Mouse (Mus musculus): ENCODE data around the gene Myo16.

Myo16 gene

DNA sequence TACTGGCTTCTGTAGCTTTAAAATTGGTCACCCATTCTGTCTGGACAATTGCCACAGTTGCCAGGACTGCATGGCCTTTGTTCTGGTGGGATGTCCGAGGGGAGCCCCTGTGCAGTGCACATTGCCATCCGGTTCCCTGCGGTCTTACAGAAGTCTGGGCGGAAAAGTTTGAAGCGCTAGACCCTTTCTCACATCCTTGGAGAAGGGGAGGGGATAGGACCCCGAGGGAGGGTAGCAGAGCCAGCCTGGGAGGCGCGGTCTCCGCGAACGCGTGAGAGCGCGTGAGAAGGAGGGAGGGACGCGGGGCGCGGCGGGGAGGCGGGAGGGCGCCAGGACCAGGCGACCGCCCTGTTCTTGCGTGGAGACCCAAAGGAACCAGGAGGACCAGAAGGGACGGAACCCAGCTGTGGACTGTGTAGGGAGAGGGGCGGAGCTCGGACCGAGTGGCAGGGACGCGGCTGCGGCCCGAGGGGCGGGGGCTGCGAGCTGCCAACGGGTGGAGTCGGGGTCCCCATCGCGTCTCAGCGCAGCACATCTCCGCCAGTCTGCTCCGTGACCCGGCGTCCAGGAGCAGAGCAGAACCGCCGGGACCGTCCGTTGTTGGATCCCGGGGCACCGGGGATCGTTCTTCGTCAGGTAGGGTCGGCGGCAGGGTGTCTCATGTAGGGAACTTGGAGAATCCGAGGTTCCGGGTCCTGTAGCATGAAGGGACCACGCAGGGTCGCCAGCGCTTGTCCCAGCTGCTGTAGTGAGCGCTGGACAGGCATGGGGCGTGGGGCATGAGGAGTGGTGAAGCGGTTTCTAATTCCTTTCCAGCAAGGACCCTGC lies at the start of gene Myo16:
Gene Myo16, plus strand, starts transcription at position 301 of the 828 bp plus-strand sequence.
- no peak for DNase-seq (ENCODE audit: low spot score)

- DNase-seq (ENCODE audit: low spot score), result no peak
These were observed 45.0 kb upstream of the Myo16 start for GRCm38 (mm10) chr8:10108516-10109271.

GRCm38 (mm10) chr8:10122749-10123148 lies 31.0 kb upstream of the Myo16 start:
- DNase-seq (ENCODE audit: low spot score), result no peak

DNA sequence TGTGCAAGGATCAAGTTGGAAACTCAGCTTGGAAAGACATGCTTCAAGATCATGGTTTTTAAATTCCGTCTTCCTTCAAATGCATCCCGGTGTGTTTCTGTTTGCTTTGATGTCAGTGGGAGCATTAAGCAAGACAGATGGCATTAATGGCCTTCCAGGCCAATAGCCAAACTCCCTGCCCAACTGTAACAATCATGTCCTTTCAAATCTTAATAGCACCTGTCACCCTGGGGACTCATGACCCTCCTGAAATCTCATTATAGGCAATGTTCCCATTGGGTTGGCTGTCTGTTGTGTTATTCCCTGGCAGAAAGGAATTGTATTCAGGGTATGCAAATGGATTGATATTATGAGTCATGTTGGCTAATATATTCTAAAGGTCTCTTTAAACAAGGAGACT lies 30.3 kb upstream of the Myo16 start:
- DNase-seq (ENCODE audit: low spot score), result no peak

DNA sequence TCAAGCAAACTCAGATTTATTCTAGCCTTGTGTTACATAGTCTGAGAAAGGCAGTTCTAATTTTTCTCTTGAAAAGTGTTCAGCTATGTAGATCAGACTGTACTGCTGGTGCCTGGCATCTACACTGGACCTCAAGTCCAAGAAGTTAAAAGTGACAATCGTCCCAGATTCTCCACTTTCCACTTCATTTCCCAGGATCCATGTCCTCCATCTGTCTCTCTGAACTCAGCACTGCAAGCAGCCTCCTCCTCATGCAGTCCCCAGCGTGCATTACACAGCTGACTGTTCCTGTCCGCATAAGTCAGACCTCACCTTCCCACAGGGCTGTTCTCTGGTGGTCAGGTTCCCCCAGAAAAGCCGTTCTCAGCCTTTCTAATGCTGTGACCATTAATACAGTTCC lies 28.0 kb upstream of the Myo16 start:
- no peak for DNase-seq (ENCODE audit: low spot score)

GRCm38 (mm10) chr8:10130513-10131414 lies 22.9 kb upstream of the Myo16 start:
- DNase-seq (ENCODE audit: low spot score), result no peak

DNA sequence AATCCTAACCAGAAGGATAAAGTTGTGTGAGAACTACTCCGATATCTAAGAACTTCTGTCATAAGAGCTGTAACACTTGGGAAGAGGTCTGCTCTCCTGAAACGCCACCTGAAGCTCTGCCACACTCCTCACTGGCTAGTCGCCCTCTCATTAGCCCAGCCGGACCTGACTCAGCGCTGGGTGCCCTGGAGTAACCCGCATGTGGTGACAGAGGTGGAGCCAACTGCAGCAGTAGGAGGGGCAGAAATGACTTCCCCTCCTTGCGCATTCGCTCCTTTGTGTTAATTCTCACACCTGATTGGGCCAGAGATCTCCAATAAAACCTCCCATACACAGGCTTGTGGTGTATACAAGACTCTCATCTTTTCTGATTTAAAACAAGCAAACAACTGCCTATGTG lies 14.2 kb upstream of the Myo16 start:
- DNase-seq (ENCODE audit: low spot score), result no peak

- DNase-seq (ENCODE audit: low spot score), result no peak
These were observed 9.8 kb upstream of the Myo16 start for GRCm38 (mm10) chr8:10143961-10144360.

- no peak for DNase-seq (ENCODE audit: low spot score)
These were observed 1.9 kb upstream of the Myo16 start for GRCm38 (mm10) chr8:10151692-10152247.

- DNase-seq (ENCODE audit: low spot score), result no peak
These were observed 681 bp downstream of the Myo16 start for GRCm38 (mm10) chr8:10154439-10154745.

DNA sequence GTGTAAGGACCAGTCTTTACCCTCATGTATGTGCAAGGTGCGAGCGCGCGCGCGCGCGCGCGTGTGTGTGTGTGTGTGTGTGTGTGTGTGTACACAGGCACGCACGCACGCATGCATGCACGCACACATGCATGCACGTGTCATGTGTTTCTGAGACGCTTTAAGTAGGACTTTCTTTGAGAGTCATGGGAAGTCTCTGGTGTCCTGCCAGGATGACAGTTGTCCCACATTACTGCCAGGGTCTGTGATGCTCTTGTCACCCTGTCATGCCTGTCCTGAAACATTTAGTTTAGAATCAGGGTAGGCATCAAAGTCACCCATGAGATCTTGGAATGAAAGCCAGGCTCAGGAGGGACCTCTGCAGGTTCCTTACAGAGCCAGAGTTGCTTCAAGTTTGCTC lies 1.4 kb downstream of the Myo16 start:
- DNase-seq (ENCODE audit: low spot score), result no peak

DNA sequence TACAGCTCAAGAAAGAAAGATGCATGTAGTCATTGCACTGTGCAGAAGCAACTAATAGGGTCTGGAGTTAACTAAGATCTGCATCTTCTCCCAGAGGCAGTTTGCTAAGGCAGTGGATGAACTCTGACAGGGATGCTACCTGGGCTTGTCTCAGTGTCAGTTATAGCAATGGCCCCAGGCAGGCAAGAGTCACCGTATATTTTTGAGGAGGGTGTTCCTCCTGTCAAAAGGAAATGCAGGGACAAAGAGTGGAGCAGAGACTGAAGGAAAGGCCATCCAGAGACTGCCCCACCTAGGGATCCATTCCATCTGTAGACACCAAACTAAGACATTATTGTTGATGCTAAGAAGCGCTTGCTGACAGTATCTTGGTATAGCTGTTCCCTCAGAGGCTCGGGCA lies 7.4 kb downstream of the Myo16 start:
- DNase-seq (ENCODE audit: low spot score), result no peak

- no peak for DNase-seq (ENCODE audit: low spot score)
These were observed 11.2 kb downstream of the Myo16 start for GRCm38 (mm10) chr8:10164959-10165358.

GRCm38 (mm10) chr8:10168326-10168725 lies 14.6 kb downstream of the Myo16 start:
- DNase-seq (ENCODE audit: low spot score), result no peak

DNA sequence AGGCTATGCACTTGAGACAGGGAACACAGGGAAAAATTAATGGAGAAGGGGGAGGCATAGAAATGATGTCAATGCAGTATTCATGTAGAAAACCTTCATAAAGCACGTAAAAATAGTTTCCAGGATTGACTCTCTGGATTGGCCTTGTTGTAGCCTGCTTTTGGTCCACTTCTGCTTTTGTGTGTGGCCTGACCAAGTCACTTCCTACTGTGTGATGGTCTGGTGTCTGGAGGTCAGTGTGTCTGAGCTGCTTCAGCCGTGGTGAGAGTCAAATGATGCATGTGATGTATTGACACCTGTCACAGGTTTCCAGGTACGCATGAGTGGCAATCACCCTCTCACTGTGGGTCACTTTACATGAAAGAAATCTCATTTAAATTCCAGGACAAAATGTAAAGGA lies 16.2 kb downstream of the Myo16 start:
- DNase-seq (ENCODE audit: low spot score), result no peak

DNA sequence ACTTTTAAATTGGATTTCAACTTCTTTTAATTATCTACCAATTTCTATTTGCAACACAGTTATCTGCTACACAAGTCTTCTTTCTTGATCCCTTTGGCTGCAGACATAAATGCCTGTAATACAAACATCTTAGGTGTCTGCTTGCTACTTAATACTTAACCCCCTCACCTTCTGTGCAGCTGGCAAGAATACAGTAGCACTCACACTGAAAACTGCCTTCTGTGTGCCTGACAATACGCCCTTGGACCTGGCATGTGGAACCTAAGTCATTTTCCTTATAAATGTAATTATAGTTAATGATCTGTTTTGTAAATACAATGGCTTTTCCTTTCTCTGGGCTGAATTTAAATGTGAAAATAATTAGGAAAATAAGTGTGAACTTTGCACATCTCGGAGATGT lies 17.6 kb downstream of the Myo16 start:
- no peak for DNase-seq (ENCODE audit: low spot score)

DNA sequence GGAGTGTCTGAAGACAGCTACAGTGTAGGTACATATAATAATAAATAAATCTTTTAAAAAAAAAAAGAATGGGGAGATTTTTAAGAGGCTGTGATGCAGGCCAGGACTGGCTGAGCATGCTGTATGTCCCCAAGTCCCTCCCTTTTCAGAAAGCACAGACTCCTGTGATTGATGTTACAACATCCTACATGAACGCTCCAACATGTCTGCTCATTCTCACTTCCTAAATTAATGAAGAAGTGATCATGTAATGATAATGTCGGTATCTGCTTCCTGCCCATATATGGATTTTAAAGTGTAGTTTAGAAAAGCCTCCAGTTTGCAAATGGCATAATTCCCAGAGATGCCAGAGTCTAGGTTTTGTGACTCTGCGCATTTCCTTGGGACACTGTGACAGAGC lies 18.6 kb downstream of the Myo16 start:
- DNase-seq (ENCODE audit: low spot score), result no peak

DNA sequence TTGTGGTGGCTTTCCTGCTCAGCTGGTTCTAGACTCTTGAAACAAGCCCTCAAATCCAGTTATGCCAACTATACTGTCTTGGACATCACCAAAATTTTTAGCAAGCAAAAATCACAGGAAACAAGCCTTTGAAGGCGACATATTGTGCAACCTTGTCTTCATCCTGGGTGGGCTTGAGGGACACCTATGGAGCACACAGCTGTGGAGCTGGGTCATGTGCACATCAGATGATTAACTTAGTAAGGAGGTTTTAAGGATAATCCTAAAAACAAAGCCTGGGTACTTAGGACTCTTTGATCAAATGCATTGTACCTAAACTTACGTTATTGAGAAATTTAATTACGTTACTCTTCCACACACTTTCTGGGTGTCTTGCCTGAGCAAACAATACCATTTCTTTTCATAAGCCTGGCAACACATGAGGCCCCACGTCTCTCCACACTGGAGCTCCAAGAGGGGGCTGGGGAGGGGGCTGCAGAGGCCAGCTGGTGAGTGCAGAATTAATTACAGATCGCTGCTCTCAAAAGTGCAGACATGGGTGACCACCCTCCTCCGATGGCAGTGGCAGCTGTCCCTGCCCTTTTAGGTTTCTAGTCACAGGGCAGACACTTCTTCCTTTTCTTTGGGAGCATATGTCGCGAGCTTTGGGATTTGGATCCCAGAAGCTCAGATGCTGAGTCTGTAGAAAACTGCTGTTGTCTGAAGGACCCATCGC lies 19.5 kb downstream of the Myo16 start:
- no peak for DNase-seq (ENCODE audit: low spot score)

GRCm38 (mm10) chr8:10174201-10174840 lies 20.6 kb downstream of the Myo16 start:
- no peak for DNase-seq (ENCODE audit: low spot score)

GRCm38 (mm10) chr8:10174841-10175680 lies 21.4 kb downstream of the Myo16 start:
- no peak for DNase-seq (ENCODE audit: low spot score)

Data from MN1 (cell line).